In genomic region chr6:17554757-17555156, GRCm38 (mm10) we compare ENCODE assay signal across 9 mouse cellular contexts.
DNase-seq lines count a peak whose midpoint lies in the region; ATAC-seq and TF ChIP-seq lines count a peak whose summit lies in the region.
"Had no signal": no experiment of that assay in that cellular context is flagged by ENCODE, and none has a peak within 500 bp of the region (broad histone marks: within the 10 kb centered on the region; RNA-seq: fewer than 3 reads in every experiment).

No protein-coding gene starts in this region.

- WGBS in midbrain, postnatal 0 days = 24% methylated on average over 3 of the region's 3 CpGs
- WGBS in midbrain, embryonic 13.5 days = 34% methylated on average over 3 of the region's 3 CpGs
- WGBS in embryonic facial prominence, embryonic 10.5 days = 69% methylated on average over 3 of the region's 3 CpGs

- no peak for ATAC-seq in midbrain, postnatal 0 days (ENCODE audit: low FRiP score)
- no peak for ATAC-seq in midbrain, embryonic 13.5 days

- no peaks in the 10 kb centered on the region for H3K9me3 ChIP-seq in midbrain, postnatal 0 days (ENCODE audit: low read length)
- H3K9me3 ChIP-seq in midbrain, embryonic 13.5 days = no peaks in the 10 kb centered on the region
- H3K9me3 ChIP-seq in embryonic facial prominence, embryonic 10.5 days = no peaks in the 10 kb centered on the region

- no peak overlapping the region for H3K4me3 ChIP-seq in midbrain, postnatal 0 days (ENCODE audit: low read depth, low read length)
- H3K4me3 ChIP-seq in midbrain, embryonic 13.5 days (replicated peaks) = no peak overlapping the region
- no peak overlapping the region for H3K4me3 ChIP-seq in embryonic facial prominence, embryonic 10.5 days

- no peak overlapping the region for H3K27ac ChIP-seq in midbrain, postnatal 0 days (ENCODE audit: low read depth, low read length)
- no peak overlapping the region for H3K27ac ChIP-seq in midbrain, embryonic 13.5 days
- H3K27ac ChIP-seq in embryonic facial prominence, embryonic 10.5 days (replicated peaks) = no peak overlapping the region

- no peaks in the 10 kb centered on the region for H3K27me3 ChIP-seq in midbrain, postnatal 0 days (ENCODE audit: insufficient read depth, low read length)
- no peaks in the 10 kb centered on the region for H3K27me3 ChIP-seq in midbrain, embryonic 13.5 days
- H3K27me3 ChIP-seq in embryonic facial prominence, embryonic 10.5 days (replicated peaks; ENCODE audit: low read depth, poor library complexity, severe bottlenecking) = no peaks in the 10 kb centered on the region

- H3K4me1 ChIP-seq in midbrain, postnatal 0 days (ENCODE audit: insufficient read depth, low read length) = no peaks in the 10 kb centered on the region
- H3K4me1 ChIP-seq in midbrain, embryonic 13.5 days (replicated peaks) = peaks cover 6% of the 10 kb centered on the region; the same call in 1 of the 2 replicates
- no peaks in the 10 kb centered on the region for H3K4me1 ChIP-seq in embryonic facial prominence, embryonic 10.5 days

- no peak overlapping the region for H3K9ac ChIP-seq in midbrain, postnatal 0 days (replicated peaks; ENCODE audit: low read length, poor library complexity, severe bottlenecking)
- no peak overlapping the region for H3K9ac ChIP-seq in midbrain, embryonic 13.5 days (replicated peaks)

- no peak for TF ChIP-seq CTCF in midbrain, postnatal 0 days (IDR thresholded peaks at IDR 0.05)

- no peak overlapping the region for H3K4me2 ChIP-seq in midbrain, postnatal 0 days (ENCODE audit: low read depth, low read length, poor library complexity, severe bottlenecking)
- H3K4me2 ChIP-seq in midbrain, embryonic 13.5 days (replicated peaks) = no peak overlapping the region

- no peaks in the 10 kb centered on the region for H3K36me3 ChIP-seq in midbrain, postnatal 0 days (ENCODE audit: insufficient read depth, low read length)
- H3K36me3 ChIP-seq in midbrain, embryonic 13.5 days = no peaks in the 10 kb centered on the region
- no peaks in the 10 kb centered on the region for H3K36me3 ChIP-seq in embryonic facial prominence, embryonic 10.5 days (replicated peaks)

- DNase-seq in cerebellum, postnatal 10 days = peak; percentile 52 to 69
- no peak for DNase-seq in cerebellum, postnatal 36 days
- DNase-seq in midbrain, postnatal 0 days (ENCODE audit: low spot score) = peak; percentile 58
- DNase-seq in kidney, postnatal 14 days = peak; percentile 60
- no peak for DNase-seq in embryonic facial prominence, embryonic 10.5 days (ENCODE audit: low spot score)
- DNase-seq in left cerebral cortex, adult 11 months (ENCODE audit: low spot score) = no peak
- no peak for DNase-seq in layer of hippocampus, adult 11-12 months (ENCODE audit: low spot score)
- DNase-seq: lung, postnatal 14 days had no signal

Comparison
In these comparisons a context has a peak if more than half of its experiments do, and no peak if none do; other contexts are left out.
1. DNase-seq: peak in cerebellum, postnatal 10 days (2 of 2), midbrain, postnatal 0 days (single experiment) and kidney, postnatal 14 days (single experiment); none in cerebellum, postnatal 36 days (0 of 2), embryonic facial prominence, embryonic 10.5 days (single experiment), left cerebral cortex, adult 11 months (single experiment) and layer of hippocampus, adult 11-12 months (single experiment).